Mouse (Mus musculus): ENCODE measurements around the gene Nek10. TPM values are rescaled to one million over a fixed set of nuclear protein-coding genes. Genes with fewer than 3 reads are reported as not detected.

Gene Nek10
- total RNA-seq (2023) = not detected

GRCm38 (mm10) chr14:14803115-14803514 is at the start of gene Nek10:
TSS of gene Nek10 (plus strand) at chr14:14803415.

Other genes starting within 250 kb of the Nek10 start
- 48.6 TPM for gene Slc4a7, start 101.1 kb upstream of the Nek10 start, total RNA-seq (2023)

Data from CD8-positive naive resting alpha-beta T cell, adult 57 days (primary cell).